Mouse (Mus musculus): ENCODE measurements around the gene Dock4. TPM values are rescaled to one million over a fixed set of nuclear protein-coding genes. Genes with fewer than 3 reads are reported as not detected.

The Dock4 gene
- polyA plus RNA-seq, 1 experiment from 2014 or later, result 13.3 TPM

GRCm38 (mm10) chr12:40794066-40794465 is 348.3 kb downstream of the Dock4 start:
- ATAC-seq (ENCODE audit: low FRiP score, low TSS enrichment), result no peak
- H3K9me3 ChIP-seq (ENCODE audit: low read length), result no peaks in the 10 kb centered on the region
- peaks cover 21% of the 10 kb centered on the region for H3K4me1 ChIP-seq (ENCODE audit: insufficient read depth, low read length)
- no peaks in the 10 kb centered on the region for H3K27me3 ChIP-seq (ENCODE audit: insufficient read depth, low read length)
- no peak overlapping the region for H3K9ac ChIP-seq (replicated peaks; ENCODE audit: low read length)
- H3K4me2 ChIP-seq (replicated peaks; ENCODE audit: low read depth, low read length), result no peak overlapping the region
- no peaks in the 10 kb centered on the region for H3K36me3 ChIP-seq (ENCODE audit: insufficient read depth, low read length)
- 75% methylated on average over 11 of the region's 11 CpGs for WGBS
- no peak overlapping the region for H3K4me3 ChIP-seq (ENCODE audit: low read length)
- no peak overlapping the region for H3K27ac ChIP-seq (ENCODE audit: low read length)

GRCm38 (mm10) chr12:40794756-40795155 is 349.0 kb downstream of the Dock4 start:
- 79% methylated on average over 3 of the region's 3 CpGs for WGBS
- H3K9ac ChIP-seq (replicated peaks; ENCODE audit: low read length), result no peak overlapping the region
- no peak for ATAC-seq (ENCODE audit: low FRiP score, low TSS enrichment)
- no peaks in the 10 kb centered on the region for H3K9me3 ChIP-seq (ENCODE audit: low read length)
- H3K4me3 ChIP-seq (ENCODE audit: low read length), result no peak overlapping the region
- H3K4me2 ChIP-seq (replicated peaks; ENCODE audit: low read depth, low read length), result no peak overlapping the region
- H3K27me3 ChIP-seq (ENCODE audit: insufficient read depth, low read length), result no peaks in the 10 kb centered on the region
- no peak overlapping the region for H3K27ac ChIP-seq (ENCODE audit: low read length)
- peaks cover 21% of the 10 kb centered on the region for H3K4me1 ChIP-seq (ENCODE audit: insufficient read depth, low read length)
- no peaks in the 10 kb centered on the region for H3K36me3 ChIP-seq (ENCODE audit: insufficient read depth, low read length)

GRCm38 (mm10) chr12:40795768-40796167 is 350.0 kb downstream of the Dock4 start:
- Histone ChIP-seq H3K4me3 (ENCODE audit: low read length) (no peak overlapping the region), H3K27me3 (ENCODE audit: insufficient read depth, low read length) (no peaks in the 10 kb centered on the region), H3K4me1 (ENCODE audit: insufficient read depth, low read length) (peaks cover 21% of the 10 kb centered on the region), H3K9ac (replicated peaks; ENCODE audit: low read length) (no peak overlapping the region), H3K9me3 (ENCODE audit: low read length) (no peaks in the 10 kb centered on the region), H3K4me2 (replicated peaks; ENCODE audit: low read depth, low read length) (no peak overlapping the region), H3K27ac (ENCODE audit: low read length) (no peak overlapping the region), H3K36me3 (ENCODE audit: insufficient read depth, low read length) (no peaks in the 10 kb centered on the region)
- peak; percentile 66; the same call in 1 of the 2 replicates for ATAC-seq (ENCODE audit: low FRiP score, low TSS enrichment)
- WGBS, result 46% methylated on average over 2 of the region's 2 CpGs

- 0 out of 2 replicates have a peak, but pooled peaks have one; percentile 18 for ATAC-seq (ENCODE audit: low FRiP score, low TSS enrichment)
- H3K9ac ChIP-seq (replicated peaks; ENCODE audit: low read length), result no peak overlapping the region
- no peaks in the 10 kb centered on the region for H3K9me3 ChIP-seq (ENCODE audit: low read length)
- H3K4me3 ChIP-seq (ENCODE audit: low read length), result no peak overlapping the region
- 39% methylated on average over 14 of the region's 14 CpGs for WGBS
- 0 out of 2 replicates have a peak overlapping the region, but pooled peaks have one; percentile 29 for H3K27ac ChIP-seq (ENCODE audit: low read length)
- no peaks in the 10 kb centered on the region for H3K27me3 ChIP-seq (ENCODE audit: insufficient read depth, low read length)
- H3K36me3 ChIP-seq (ENCODE audit: insufficient read depth, low read length), result no peaks in the 10 kb centered on the region
- H3K4me2 ChIP-seq (replicated peaks; ENCODE audit: low read depth, low read length), result no peak overlapping the region
- H3K4me1 ChIP-seq (ENCODE audit: insufficient read depth, low read length), result peaks cover 21% of the 10 kb centered on the region
These were observed 351.2 kb downstream of the Dock4 start for GRCm38 (mm10) chr12:40796813-40797491.

- no peaks in the 10 kb centered on the region for H3K27me3 ChIP-seq (ENCODE audit: insufficient read depth, low read length)
- no peaks in the 10 kb centered on the region for H3K36me3 ChIP-seq (ENCODE audit: insufficient read depth, low read length)
- no peak overlapping the region for H3K9ac ChIP-seq (replicated peaks; ENCODE audit: low read length)
- H3K27ac ChIP-seq (ENCODE audit: low read length), result 0 out of 2 replicates have a peak overlapping the region, but pooled peaks have one; percentile 1
- H3K4me1 ChIP-seq (ENCODE audit: insufficient read depth, low read length), result peaks cover 21% of the 10 kb centered on the region
- 74% methylated on average over 9 of the region's 9 CpGs for WGBS
- no peak for ATAC-seq (ENCODE audit: low FRiP score, low TSS enrichment)
- no peak overlapping the region for H3K4me2 ChIP-seq (replicated peaks; ENCODE audit: low read depth, low read length)
- no peak overlapping the region for H3K4me3 ChIP-seq (ENCODE audit: low read length)
- H3K9me3 ChIP-seq (ENCODE audit: low read length), result no peaks in the 10 kb centered on the region
These were observed 352.0 kb downstream of the Dock4 start for GRCm38 (mm10) chr12:40797561-40798343.

- Histone ChIP-seq H3K27ac (ENCODE audit: low read length) (no peak overlapping the region), H3K9ac (replicated peaks; ENCODE audit: low read length) (no peak overlapping the region), H3K4me1 (ENCODE audit: insufficient read depth, low read length) (peaks cover 21% of the 10 kb centered on the region), H3K9me3 (ENCODE audit: low read length) (no peaks in the 10 kb centered on the region), H3K4me2 (replicated peaks; ENCODE audit: low read depth, low read length) (no peak overlapping the region), H3K27me3 (ENCODE audit: insufficient read depth, low read length) (no peaks in the 10 kb centered on the region), H3K4me3 (ENCODE audit: low read length) (no peak overlapping the region), H3K36me3 (ENCODE audit: insufficient read depth, low read length) (no peaks in the 10 kb centered on the region)
- ATAC-seq (ENCODE audit: low FRiP score, low TSS enrichment), result no peak
- 71% methylated on average over 5 of the region's 5 CpGs for WGBS
These were observed 352.7 kb downstream of the Dock4 start for GRCm38 (mm10) chr12:40798344-40799017.

GRCm38 (mm10) chr12:40801456-40801855 is 355.7 kb downstream of the Dock4 start:
- no peaks in the 10 kb centered on the region for H3K9me3 ChIP-seq (ENCODE audit: low read length)
- H3K27me3 ChIP-seq (ENCODE audit: insufficient read depth, low read length), result no peaks in the 10 kb centered on the region
- WGBS, result 74% methylated on average over 3 of the region's 3 CpGs
- H3K4me3 ChIP-seq (ENCODE audit: low read length), result no peak overlapping the region
- no peak for ATAC-seq (ENCODE audit: low FRiP score, low TSS enrichment)
- H3K9ac ChIP-seq (replicated peaks; ENCODE audit: low read length), result no peak overlapping the region
- H3K27ac ChIP-seq (ENCODE audit: low read length), result no peak overlapping the region
- no peak overlapping the region for H3K4me2 ChIP-seq (replicated peaks; ENCODE audit: low read depth, low read length)
- H3K36me3 ChIP-seq (ENCODE audit: insufficient read depth, low read length), result no peaks in the 10 kb centered on the region
- H3K4me1 ChIP-seq (ENCODE audit: insufficient read depth, low read length), result peaks cover 16% of the 10 kb centered on the region

GRCm38 (mm10) chr12:40805257-40805656 is 359.5 kb downstream of the Dock4 start:
- no peak for ATAC-seq (ENCODE audit: low FRiP score, low TSS enrichment)
- Histone ChIP-seq H3K27me3 (ENCODE audit: insufficient read depth, low read length) (no peaks in the 10 kb centered on the region), H3K4me2 (replicated peaks; ENCODE audit: low read depth, low read length) (no peak overlapping the region), H3K27ac (ENCODE audit: low read length) (no peak overlapping the region), H3K9me3 (ENCODE audit: low read length) (no peaks in the 10 kb centered on the region), H3K4me1 (ENCODE audit: insufficient read depth, low read length) (no peaks in the 10 kb centered on the region), H3K36me3 (ENCODE audit: insufficient read depth, low read length) (no peaks in the 10 kb centered on the region; the same call in 1 of the 2 replicates), H3K4me3 (ENCODE audit: low read length) (no peak overlapping the region), H3K9ac (replicated peaks; ENCODE audit: low read length) (no peak overlapping the region)
- 82% methylated on average over 2 of the region's 2 CpGs for WGBS

GRCm38 (mm10) chr12:40807916-40808315 is 362.2 kb downstream of the Dock4 start:
- no peak overlapping the region for H3K4me3 ChIP-seq (ENCODE audit: low read length)
- H3K27me3 ChIP-seq (ENCODE audit: insufficient read depth, low read length), result no peaks in the 10 kb centered on the region
- ATAC-seq (ENCODE audit: low FRiP score, low TSS enrichment), result no peak
- H3K9ac ChIP-seq (replicated peaks; ENCODE audit: low read length), result no peak overlapping the region
- H3K36me3 ChIP-seq (ENCODE audit: insufficient read depth, low read length), result no peaks in the 10 kb centered on the region; the same call in 1 of the 2 replicates
- WGBS, result 89% methylated on average over 1 of the region's 1 CpGs
- no peak overlapping the region for H3K27ac ChIP-seq (ENCODE audit: low read length)
- H3K4me1 ChIP-seq (ENCODE audit: insufficient read depth, low read length), result no peaks in the 10 kb centered on the region
- no peak overlapping the region for H3K4me2 ChIP-seq (replicated peaks; ENCODE audit: low read depth, low read length)
- no peaks in the 10 kb centered on the region for H3K9me3 ChIP-seq (ENCODE audit: low read length)

All from kidney, embryonic 16.5 days (tissue).